Mouse (Mus musculus) stomach, postnatal 0 days (tissue): Measurements from ENCODE around the gene Ppp1r10. TPM values are rescaled to one million over a fixed set of nuclear protein-coding genes. Genes with fewer than 3 reads are reported as not detected.

Source experiments
- ATAC-seq: fragments of 200-750 bp; cut with Nextera tagmentation; 2 replicates; pipeline ENCODE4 v1.8.0; 2017; ENCODE audit not compliant: low FRiP score, low TSS enrichment
- DNase-seq: peaks from one replicate; pipeline ENCODE4 v3.0.0-alpha.2; 2016; ENCODE audit warnings: low spot score
- H3K27ac ChIP-seq: fragments of 300-500 bp; sonication (generic); replicated peaks from 2 replicates; pipeline ENCODE4 v1.5.1; 2014; ENCODE audit warnings: mild to moderate bottlenecking, control low read depth
- H3K27me3 ChIP-seq: fragments of 300-500 bp; sonication (generic); 2 replicates; pipeline ENCODE4 v1.6.1; 2014; ENCODE audit warnings: low read length; ENCODE audit not compliant: control insufficient read depth, insufficient read depth
- H3K36me3 ChIP-seq: fragments of 300-500 bp; sonication (generic); 2 replicates; pipeline ENCODE4 v1.6.1; 2014; ENCODE audit warnings: low read length, mixed read lengths; ENCODE audit not compliant: control insufficient read depth, insufficient read depth
- H3K4me1 ChIP-seq: fragments of 300-500 bp; sonication (generic); replicated peaks from 2 replicates; pipeline ENCODE4 v1.6.1; 2014; ENCODE audit warnings: antibody characterized with exemption; ENCODE audit not compliant: control insufficient read depth, insufficient read depth
- H3K4me2 ChIP-seq: fragments of 300-500 bp; sonication (generic); replicated peaks from 2 replicates; pipeline ENCODE4 v1.6.1; 2014; ENCODE audit warnings: low read depth, mild to moderate bottlenecking, control low read depth, moderate library complexity
- H3K4me3 ChIP-seq: fragments of 300-500 bp; sonication (generic); 2 replicates; pipeline ENCODE4 v1.5.1; 2014; ENCODE audit warnings: low read depth, low read length, control low read depth
- H3K9ac ChIP-seq: fragments of 300-500 bp; sonication (generic); 2 replicates; pipeline ENCODE4 v1.6.1; 2014; ENCODE audit warnings: mild to moderate bottlenecking, low read length, control low read depth, mixed read lengths
- H3K9me3 ChIP-seq: fragments of 300-500 bp; sonication (generic); 2 replicates; pipeline ENCODE4 v1.6.1; 2016; ENCODE audit warnings: low read length; ENCODE audit not compliant: control insufficient read depth
- CTCF ChIP-seq: IDR thresholded peaks from 2 replicates; pipeline ENCODE4 v1.5.1; 2016; ENCODE audit warnings: antibody characterized with exemption, low read depth, mild to moderate bottlenecking, moderate library complexity
- EP300 ChIP-seq: optimal IDR thresholded peaks from 2 replicates; pipeline ENCODE3; 2016; ENCODE audit warnings: antibody characterized with exemption
- WGBS: fragments of 180-500 bp; shearing (Covaris S2); extraction: QIAGEN DNeasy Blood & Tissue Kit; methylation state at CpG from one replicate; pipeline ENCODE4 v1.1.7; 2014; 5-methylcytosine and 5-hydroxymethylcytosine counted together
- polyA plus RNA-seq: library from polyadenylated mRNA; unstranded; fragments of >200 nt; fragmentation: Nextera tagmentation; extraction: Ambion mirVana; gene quantifications from 2 replicates; pipeline ENCODE4 v1.2.1, GENCODE M21; 2015

Ppp1r10 gene
- polyA plus RNA-seq, 1 experiment from 2014 or later = 17.4 TPM

- Histone ChIP-seq H3K4me3 (peak overlapping the region; percentile 56), H3K27me3 (no peaks in the 10 kb centered on the region), H3K4me1 (no peaks in the 10 kb centered on the region), H3K4me2 (peak overlapping the region; percentile 87), H3K9me3 (no peaks in the 10 kb centered on the region), H3K9ac (peak overlapping the region; percentile 69), H3K27ac (peak overlapping the region; percentile 81), H3K36me3 (0 out of 2 replicates have a peak, but pooled peaks cover 2% of the 10 kb centered on the region)
- WGBS = 10% methylated on average over 20 of the region's 20 CpGs
- DNase-seq (no peak), ATAC-seq (peak; percentile 55)
- TF ChIP-seq EP300 (no peak), CTCF (no peak)
Observed at GRCm38 (mm10) chr17:35909186-35909918, 6.9 kb upstream of the Ppp1r10 start.

GRCm38 (mm10) chr17:35909919-35910369 is 6.3 kb upstream of the Ppp1r10 start, which contains the start of gene Atat1:
TSS of gene Atat1 (minus strand) at chr17:35910075.
- H3K4me1 ChIP-seq = no peaks in the 10 kb centered on the region
- peak within 1 kb of the TSS; percentile 69 for H3K9ac ChIP-seq
- H3K4me3 ChIP-seq = peak within 1 kb of the TSS; percentile 56
- ATAC-seq (peak; percentile 89), DNase-seq (peak; percentile 98)
- no peaks in the 10 kb centered on the region for H3K27me3 ChIP-seq
- peak within 1 kb of the TSS; percentile 81 for H3K27ac ChIP-seq
- 2% methylated on average over 25 of the region's 25 CpGs for WGBS
- H3K4me2 ChIP-seq = peak within 1 kb of the TSS; percentile 87
- TF ChIP-seq CTCF = no peak
- no peak for TF ChIP-seq EP300
- H3K9me3 ChIP-seq = no peaks in the 10 kb centered on the region
- H3K36me3 ChIP-seq = 0 out of 2 replicates have a peak, but pooled peaks cover 2% of the 10 kb centered on the region

GRCm38 (mm10) chr17:35914975-35915374 is 1.3 kb upstream of the Ppp1r10 start:
- Histone ChIP-seq H3K4me2 (peak overlapping the region; percentile 70; the same call in 1 of the 2 replicates), H3K27me3 (no peaks in the 10 kb centered on the region), H3K4me3 (no peak overlapping the region; the same call in 1 of the 2 replicates), H3K9ac (no peak overlapping the region), H3K4me1 (peaks cover 3% of the 10 kb centered on the region), H3K27ac (no peak overlapping the region), H3K9me3 (no peaks in the 10 kb centered on the region), H3K36me3 (0 out of 2 replicates have a peak, but pooled peaks cover 2% of the 10 kb centered on the region)
- DNase-seq (no peak), ATAC-seq (no peak)
- TF ChIP-seq CTCF = peak; percentile 36; the same call in 1 of the 2 replicates
- no peak for TF ChIP-seq EP300
- WGBS = 64% methylated on average over 6 of the region's 6 CpGs

- Histone ChIP-seq H3K4me3 (peak overlapping the region; percentile 75), H3K9me3 (no peaks in the 10 kb centered on the region), H3K27me3 (no peaks in the 10 kb centered on the region), H3K4me1 (peaks cover 4% of the 10 kb centered on the region), H3K9ac (peak overlapping the region; percentile 71), H3K27ac (peak overlapping the region; percentile 95), H3K4me2 (peak overlapping the region; percentile 70), H3K36me3 (0 out of 2 replicates have a peak, but pooled peaks cover 2% of the 10 kb centered on the region)
- TF ChIP-seq CTCF (no peak), EP300 (no peak)
- DNase-seq = peak; percentile 65
- 1% methylated on average over 28 of the region's 28 CpGs for WGBS
- ATAC-seq = peak; percentile 25; the same call in 1 of the 2 replicates
Observed at GRCm38 (mm10) chr17:35915538-35916296, 517 bp upstream of the Ppp1r10 start.

GRCm38 (mm10) chr17:35917143-35917462 is 869 bp downstream of the Ppp1r10 start:
- Histone ChIP-seq H3K27ac (peak overlapping the region; percentile 95), H3K4me1 (peaks cover 4% of the 10 kb centered on the region), H3K9ac (peak overlapping the region; percentile 80), H3K4me2 (peak overlapping the region; percentile 67), H3K27me3 (no peaks in the 10 kb centered on the region), H3K9me3 (no peaks in the 10 kb centered on the region), H3K4me3 (peak overlapping the region; percentile 75), H3K36me3 (no peaks in the 10 kb centered on the region)
- DNase-seq (peak; percentile 50), ATAC-seq (no peak)
- WGBS = 0% methylated on average over 8 of the region's 8 CpGs
- no peak for TF ChIP-seq CTCF
- no peak for TF ChIP-seq EP300
